Mouse (Mus musculus): ENCODE data around the gene Etfa.

GRCm38 (mm10) chr9:55539661-55540390, 27.8 kb upstream of the Etfa start:
- TF ChIP-seq CTCF (IDR thresholded peaks at IDR 0.05; ENCODE audit: control insufficient read depth, insufficient read depth, low read length), result no peak
- no peak for TF ChIP-seq POLR2A (IDR thresholded peaks at IDR 0.05; ENCODE audit: borderline replicate concordance, control insufficient read depth, low read depth, low read length)

Data from bone marrow, adult 2 months (tissue).